Comparison of ENCODE assay signal across 9 mouse cellular contexts in the genomic region with DNA sequence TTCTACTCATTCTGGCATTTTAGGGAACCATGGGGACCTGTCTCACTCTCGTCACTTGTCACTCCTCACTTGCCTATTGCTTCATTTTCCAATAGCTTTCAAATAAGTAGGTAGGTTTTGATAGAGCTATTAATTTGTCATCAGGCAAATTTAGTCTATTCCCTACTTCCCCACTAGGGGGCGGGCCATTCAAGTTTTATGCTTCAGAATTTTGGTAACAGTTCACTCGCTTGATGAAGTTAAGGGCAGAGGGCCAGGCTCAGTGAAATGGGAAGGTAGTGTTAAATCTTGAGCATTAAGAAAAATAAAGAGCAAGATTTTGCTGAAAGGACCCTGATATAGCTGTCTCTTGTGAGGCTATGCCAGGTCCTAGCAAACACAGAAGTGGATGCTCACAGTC.
A peak's percentile ranks its signal among the peaks of the same experiment; 100 is the strongest.
DNase-seq lines count a peak whose midpoint lies in the region; ATAC-seq and TF ChIP-seq lines count a peak whose summit lies in the region.
"Had no signal": no experiment of that assay in that cellular context is flagged by ENCODE, and none has a peak within 500 bp of the region (broad histone marks: within the 10 kb centered on the region; RNA-seq: fewer than 3 reads in every experiment).

No protein-coding gene starts in this region.

- ATAC-seq in heart, postnatal 0 days (ENCODE audit: insufficient read depth, low read depth) = no peak
- ATAC-seq in erythroid progenitor cell, adult 5-6 weeks (replicated peaks; ENCODE audit: low FRiP score, poor library complexity, severe bottlenecking) = no peak

- no peaks in the 10 kb centered on the region for H3K4me1 ChIP-seq in heart, postnatal 0 days (ENCODE audit: control insufficient read depth, insufficient read depth)
- 0 out of 2 replicates have a peak, but pooled peaks cover 3% of the 10 kb centered on the region for H3K4me1 ChIP-seq in embryonic facial prominence, embryonic 10.5 days
- H3K4me1 ChIP-seq in liver, adult 2 months (ENCODE audit: control insufficient read depth, insufficient read depth, low read length) = no peaks in the 10 kb centered on the region
- H3K4me1 ChIP-seq: liver, embryonic 15.5 days had no signal

- no peaks in the 10 kb centered on the region for H3K36me3 ChIP-seq in heart, postnatal 0 days (replicated peaks; ENCODE audit: control insufficient read depth, insufficient read depth, low read length)
- H3K36me3 ChIP-seq in embryonic facial prominence, embryonic 10.5 days (replicated peaks) = no peaks in the 10 kb centered on the region
- no peaks in the 10 kb centered on the region for H3K36me3 ChIP-seq in liver, adult 2 months (ENCODE audit: control insufficient read depth, insufficient read depth, low read length)
- H3K36me3 ChIP-seq: liver, embryonic 15.5 days had no signal

- WGBS in heart, postnatal 0 days = 12% methylated on average over 3 of the region's 3 CpGs
- 22% methylated on average over 3 of the region's 3 CpGs for WGBS in embryonic facial prominence, embryonic 10.5 days
- WGBS in liver, adult 2 months = 12% methylated on average over 3 of the region's 3 CpGs

- no peak overlapping the region for H3K4me2 ChIP-seq in heart, postnatal 0 days (ENCODE audit: low read depth, low read length)
- H3K4me2 ChIP-seq: liver, embryonic 15.5 days had no signal

- no peak for TF ChIP-seq POLR2A in liver, adult 2 months (IDR thresholded peaks at IDR 0.05; ENCODE audit: extremely low read depth, insufficient read depth, low read length)

- no peak overlapping the region for H3K9ac ChIP-seq in heart, postnatal 0 days (replicated peaks; ENCODE audit: low read depth, low read length)
- H3K9ac ChIP-seq in liver, adult 2 months (ENCODE audit: low read depth, low read length) = no peak overlapping the region
- H3K9ac ChIP-seq: liver, embryonic 15.5 days had no signal

- H3K4me3 ChIP-seq in heart, postnatal 0 days (ENCODE audit: low read depth, low read length) = no peak overlapping the region
- no peak overlapping the region for H3K4me3 ChIP-seq in embryonic facial prominence, embryonic 10.5 days
- no peak overlapping the region for H3K4me3 ChIP-seq in liver, adult 2 months (ENCODE audit: insufficient read depth, low read depth, low read length)
- H3K4me3 ChIP-seq: liver, embryonic 15.5 days had no signal

- TF ChIP-seq CTCF in heart, postnatal 0 days (IDR thresholded peaks at IDR 0.05; ENCODE audit: low read depth) = peak; percentile 57
- 0 out of 2 replicates have a peak, but pooled peaks have one; percentile 1 for TF ChIP-seq CTCF in liver, adult 2 months (IDR thresholded peaks at IDR 0.05; ENCODE audit: low read depth, low read length)

- no peaks in the 10 kb centered on the region for H3K79me2 ChIP-seq in liver, adult 2 months (ENCODE audit: control insufficient read depth, insufficient read depth, low read length)

- no peak for TF ChIP-seq EP300 in heart, postnatal 0 days (IDR thresholded peaks at IDR 0.05; ENCODE audit: low read depth)

- no peak overlapping the region for H3K27ac ChIP-seq in heart, postnatal 0 days (ENCODE audit: low read depth)
- no peak overlapping the region for H3K27ac ChIP-seq in embryonic facial prominence, embryonic 10.5 days (replicated peaks)
- no peak overlapping the region for H3K27ac ChIP-seq in liver, adult 2 months (replicated peaks; ENCODE audit: insufficient read depth, low read depth, low read length)
- H3K27ac ChIP-seq: liver, embryonic 15.5 days had no signal

- DNase-seq in heart, postnatal 0 days (ENCODE audit: low spot score) = peak; percentile 16
- no peak for DNase-seq in heart, postnatal 25 days (ENCODE audit: low spot score)
- DNase-seq in 416B (ENCODE audit: low read depth) = peak; percentile 27
- DNase-seq in adrenal gland, postnatal 4 days (ENCODE audit: low spot score in 2 of 2) = peak; percentile 4 to 5
- peak; percentile 50 for DNase-seq in embryonic facial prominence, embryonic 10.5 days (ENCODE audit: low spot score)
- DNase-seq in kidney, postnatal 10 days = peak; percentile 68
- DNase-seq in liver, adult 2 months (ENCODE audit: extremely low read depth, low read depth, low spot score) = peak; percentile 11

- intact Hi-C loops in heart, postnatal 25 days (cut with DNase I) = loop anchor here (10.0 kb wide), 1 partner anchor 1588 kb away; no protein-coding TSS in a partner anchor

- H3K9me3 ChIP-seq in heart, postnatal 0 days (replicated peaks; ENCODE audit: control insufficient read depth, low read length) = no peaks in the 10 kb centered on the region
- no peaks in the 10 kb centered on the region for H3K9me3 ChIP-seq in embryonic facial prominence, embryonic 10.5 days
- H3K9me3 ChIP-seq: liver, embryonic 15.5 days had no signal

- no peaks in the 10 kb centered on the region for H3K27me3 ChIP-seq in heart, postnatal 0 days (ENCODE audit: control insufficient read depth, insufficient read depth, low read length)
- H3K27me3 ChIP-seq in embryonic facial prominence, embryonic 10.5 days (replicated peaks; ENCODE audit: low read depth, poor library complexity, severe bottlenecking) = no peaks in the 10 kb centered on the region
- H3K27me3 ChIP-seq in liver, adult 2 months (ENCODE audit: control insufficient read depth, insufficient read depth, low read length) = no peaks in the 10 kb centered on the region
- H3K27me3 ChIP-seq: liver, embryonic 15.5 days had no signal
